Mouse (Mus musculus): ENCODE data around the gene Nsmce4a. TPM values are rescaled to one million over a fixed set of nuclear protein-coding genes. Genes with fewer than 3 reads are reported as not detected.

Nsmce4a gene
- polyA plus RNA-seq (2017; shearing (Covaris generic)): 100 to 1,000 TPM; 165 to 204 TPM

GRCm38 (mm10) chr7:130572821-130573220 is at the start of gene Nsmce4a:
TSS of gene Nsmce4a (minus strand) at chr7:130573118.

GRCm38 (mm10) chr7:130577388-130578003 is 4.6 kb upstream of the Nsmce4a start, which contains the start of gene Tacc2:
TSS of gene Tacc2 (plus strand) at chr7:130577438.

GRCm38 (mm10) chr7:130520049-130520425 is 52.9 kb downstream of the Nsmce4a start, which contains the start of gene Ate1:
TSS of gene Ate1 (minus strand) at chr7:130520369.

Other genes with a start within 250 kb of the Nsmce4a start
- gene Ate1, start 52.7 kb downstream of the Nsmce4a start, polyA plus RNA-seq (2017; shearing (Covaris generic)): 10 to 100 TPM; 44.7 to 56.4 TPM
- 1 to 10 TPM; 7.9 to 8.0 TPM for gene Tacc2, start 4.3 kb upstream of the Nsmce4a start, polyA plus RNA-seq (2017; shearing (Covaris generic))
- gene Btbd16, start 201.0 kb upstream of the Nsmce4a start, polyA plus RNA-seq (2017; shearing (Covaris generic)): 1 to 10 TPM; 2.6 to 2.7 TPM

Measured in activated CD4-positive, CD25-positive, alpha-beta regulatory T cell (primary cell).